Mouse (Mus musculus): ENCODE measurements at regions not wholly inside any gene's neighbourhood (a gene's known extent, or its start where the extent isn't known, plus 50 kb on each side); places are given as distances from the start of the nearest gene placed in this dataset.

DNA sequence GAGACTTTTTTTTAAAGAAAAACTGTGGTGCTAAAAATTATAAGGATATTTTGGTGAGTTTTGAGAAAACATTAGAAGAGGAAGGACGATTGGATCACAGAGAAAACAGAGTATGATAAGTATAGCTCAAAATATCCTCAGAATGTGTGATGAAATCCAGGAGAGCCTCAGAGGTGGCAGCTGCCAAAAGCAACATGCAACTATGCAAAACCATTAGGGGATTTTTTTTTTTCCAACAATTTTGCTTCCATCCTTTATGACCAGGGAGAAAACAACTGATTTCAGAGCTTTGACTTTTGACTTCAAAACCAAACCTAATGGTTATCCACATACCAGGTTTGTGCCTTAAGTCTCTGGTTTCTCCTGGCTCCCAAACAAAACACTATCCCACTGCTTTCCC is 267.4 kb upstream of the Erbb4 start:
- no peak for ATAC-seq

DNA sequence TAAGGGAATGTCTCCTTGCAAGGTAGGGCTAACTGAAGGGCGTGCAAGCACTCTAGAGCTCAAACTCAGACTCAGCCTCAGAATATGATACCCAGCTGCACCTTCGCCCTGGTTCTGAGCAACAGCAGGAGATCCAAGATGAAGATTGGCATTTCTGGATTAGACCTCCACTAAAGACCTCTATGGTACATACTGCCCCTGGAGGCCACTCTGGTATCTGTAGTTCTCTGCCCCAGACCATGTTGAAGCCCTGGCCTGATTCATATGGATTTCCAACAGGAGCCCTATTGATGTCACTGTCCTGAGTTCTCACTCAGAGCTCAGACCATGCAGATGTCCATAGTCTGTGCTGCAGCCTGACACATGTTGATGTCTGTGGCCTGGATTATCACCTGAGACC is 262.2 kb upstream of the Erbb4 start:
- no peak for ATAC-seq

- ATAC-seq, result no peak
Measured at GRCm38 (mm10) chr1:69367531-69367930, 259.7 kb upstream of the Erbb4 start.

DNA sequence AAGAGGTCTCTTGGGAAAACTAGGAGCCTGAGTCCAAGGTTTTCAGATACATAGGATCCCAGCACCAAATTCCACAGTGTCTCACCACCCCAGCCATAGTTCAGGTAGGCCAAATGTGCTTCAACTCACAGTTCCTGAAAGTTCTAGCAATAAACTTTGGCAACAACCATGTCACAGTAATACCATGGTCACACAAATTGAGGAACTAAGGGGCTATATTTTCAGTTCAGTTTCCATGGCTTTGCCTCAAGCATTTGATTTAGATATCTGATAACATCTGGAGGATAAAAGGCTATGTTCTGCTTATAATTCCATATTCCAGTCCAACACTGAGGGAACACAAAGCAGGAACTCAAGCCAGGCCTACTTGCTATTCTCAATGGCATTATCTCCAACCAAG is 256.2 kb upstream of the Erbb4 start:
- ATAC-seq, result no peak

- no peak for ATAC-seq
Measured at GRCm38 (mm10) chr1:69357548-69357947, 249.7 kb upstream of the Erbb4 start.

- ATAC-seq, result no peak
Measured at GRCm38 (mm10) chr1:69350417-69350816, 242.6 kb upstream of the Erbb4 start.

- no peak for ATAC-seq
Measured at GRCm38 (mm10) chr1:69349826-69350225, 242.0 kb upstream of the Erbb4 start.

DNA sequence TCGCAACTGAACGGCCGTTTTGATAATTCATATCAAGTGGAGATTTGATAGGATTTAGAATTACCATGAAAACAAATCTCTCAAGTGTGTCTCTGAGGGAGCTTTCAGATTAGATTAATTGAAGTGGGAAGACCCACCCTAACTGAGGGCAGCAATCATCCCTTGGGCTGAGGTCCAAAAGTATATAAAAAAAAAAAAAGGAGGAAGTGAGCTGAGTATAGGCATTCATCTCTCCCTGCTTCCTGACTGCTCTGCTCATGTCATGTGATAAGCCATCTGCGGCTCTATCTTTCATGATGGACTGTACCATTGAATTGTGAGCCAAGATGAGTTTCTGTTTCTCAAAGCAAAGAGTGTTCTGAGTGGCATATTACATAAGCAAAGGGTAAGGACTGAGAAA is 234.2 kb upstream of the Erbb4 start:
- no peak for ATAC-seq

DNA sequence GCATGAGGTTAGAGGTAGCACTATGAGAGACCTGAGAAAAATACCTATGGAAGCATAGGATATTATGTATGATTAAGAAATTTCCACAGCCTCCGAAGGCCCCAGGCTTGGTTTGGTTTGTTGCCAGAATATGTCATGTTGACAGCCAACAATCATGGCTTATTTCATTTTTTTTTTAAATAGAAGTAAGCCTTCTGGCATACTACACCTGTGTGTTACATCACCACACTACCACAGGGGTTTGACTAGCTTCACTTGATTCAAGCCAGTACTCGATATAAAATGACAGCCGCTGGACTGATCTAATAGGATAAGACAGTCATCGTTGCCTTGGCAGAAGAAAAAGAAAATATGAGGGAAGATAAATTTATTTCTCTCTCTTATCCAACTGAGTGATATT is 232.6 kb upstream of the Erbb4 start:
- ATAC-seq, result no peak

- peak; percentile 84 for ATAC-seq
Measured at GRCm38 (mm10) chr1:69331418-69332254, 223.8 kb upstream of the Erbb4 start.

- no peak for ATAC-seq
Measured at GRCm38 (mm10) chr1:69329399-69329798, 221.5 kb upstream of the Erbb4 start.

GRCm38 (mm10) chr1:69326711-69327110 is 218.9 kb upstream of the Erbb4 start:
- ATAC-seq, result no peak

- ATAC-seq, result no peak
Measured at GRCm38 (mm10) chr1:69319526-69319925, 211.7 kb upstream of the Erbb4 start.

DNA sequence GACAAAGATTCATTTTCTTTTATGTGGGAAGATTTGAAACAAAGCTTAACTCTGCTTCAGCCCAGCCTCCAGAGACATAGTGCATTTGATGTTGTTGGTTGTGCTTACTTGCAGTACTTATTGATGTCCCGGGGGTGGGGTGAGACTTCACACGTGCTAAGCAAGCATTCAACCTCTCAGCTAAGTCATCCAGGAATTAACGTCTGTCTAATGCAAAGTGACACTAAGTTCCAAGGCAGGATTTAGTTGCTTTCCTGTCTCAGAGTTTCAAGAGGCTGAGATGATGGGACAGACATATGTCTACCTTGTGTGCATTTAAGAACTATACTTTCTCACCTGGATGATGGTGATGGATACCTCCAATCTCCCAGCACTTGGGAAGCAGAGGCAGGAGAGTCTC is 189.0 kb upstream of the Erbb4 start:
- no peak for ATAC-seq

DNA sequence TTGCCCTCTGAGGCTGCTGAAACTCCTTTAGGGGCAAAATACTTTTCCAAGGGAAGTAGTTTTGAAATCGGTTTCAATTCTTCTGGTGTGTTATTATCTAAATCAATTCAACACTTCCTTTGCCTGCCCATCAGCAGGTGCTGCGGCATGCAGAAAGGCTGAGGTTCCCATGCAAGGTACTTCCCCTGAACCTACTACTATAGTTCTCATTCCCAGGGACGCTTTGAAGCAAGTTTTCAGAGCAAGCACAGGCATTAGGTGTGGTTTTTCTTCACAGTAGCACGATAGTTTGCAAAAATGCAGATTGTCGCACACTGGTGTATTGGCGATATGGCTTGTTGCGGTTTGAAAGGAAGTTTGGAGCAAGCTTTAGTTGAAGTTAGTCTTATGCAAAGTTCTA is 183.5 kb upstream of the Erbb4 start:
- peak; percentile 97 for ATAC-seq

DNA sequence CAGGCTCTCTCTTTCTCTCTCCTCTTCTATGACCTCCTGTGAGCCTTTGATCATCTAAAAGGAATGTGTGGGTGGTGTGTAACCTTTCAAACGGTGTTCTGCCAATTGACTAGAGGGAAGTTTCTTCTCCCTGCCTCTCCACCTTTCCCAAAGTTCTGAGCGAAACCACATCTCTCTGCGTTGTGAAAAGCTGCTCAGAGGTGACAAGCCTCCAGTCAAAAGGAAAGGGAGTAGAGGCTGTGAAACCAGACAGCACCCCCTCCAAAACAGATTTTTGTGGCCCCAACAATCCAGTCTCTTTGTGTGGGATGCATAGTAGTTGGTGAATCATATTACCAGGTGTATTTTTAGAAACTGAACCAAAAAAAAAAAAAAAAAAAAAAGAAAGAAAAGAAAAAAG is 178.5 kb upstream of the Erbb4 start:
- ATAC-seq, result no peak

DNA sequence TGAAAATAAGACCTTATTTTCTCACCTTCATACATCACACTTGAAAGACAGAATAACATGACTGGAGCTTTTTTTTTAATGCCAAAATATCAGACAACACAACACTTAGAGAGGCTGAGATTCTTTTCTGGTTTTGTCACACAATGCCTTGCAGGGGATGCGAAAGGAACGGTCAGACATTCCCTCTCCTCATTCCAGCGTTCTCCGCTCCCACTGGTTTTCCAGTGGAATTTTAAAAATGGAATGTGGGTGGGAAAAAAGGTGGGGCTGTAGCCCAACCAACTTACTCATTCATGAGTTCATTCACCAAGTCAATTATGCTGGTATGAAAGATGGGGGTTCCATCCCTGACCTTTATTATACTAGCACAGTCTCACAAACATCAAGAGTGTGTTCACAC is 169.6 kb upstream of the Erbb4 start:
- ATAC-seq, result no peak

GRCm38 (mm10) chr1:69247691-69248090 is 139.8 kb upstream of the Erbb4 start:
- no peak for ATAC-seq

DNA sequence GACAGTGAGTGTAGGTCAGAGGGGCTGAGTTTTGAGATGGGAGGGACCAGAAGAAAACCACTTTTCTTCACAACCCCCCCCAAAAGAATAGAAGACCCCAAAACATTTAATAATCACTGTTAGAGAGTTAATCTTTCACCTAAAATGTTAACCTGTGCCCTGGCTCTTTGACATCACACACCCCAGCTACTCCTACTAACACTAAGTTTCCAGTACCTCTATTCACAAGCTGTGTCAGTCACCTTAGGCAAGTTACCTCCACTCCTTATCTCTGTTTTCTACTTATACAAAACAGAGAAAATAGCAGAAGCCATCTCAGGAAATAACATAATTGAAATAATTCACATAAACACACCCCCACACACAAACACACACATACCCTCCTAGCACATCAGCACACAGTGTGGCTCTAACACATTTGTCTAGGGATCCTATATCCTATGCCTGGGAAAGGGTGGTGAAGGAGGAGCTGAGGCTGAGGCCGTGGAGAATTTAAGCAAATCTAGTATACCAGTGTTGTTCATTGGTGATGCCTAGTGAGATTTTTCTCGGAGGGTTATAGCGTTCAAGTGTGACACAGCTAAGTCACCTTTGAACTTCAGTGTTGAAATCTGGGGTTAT is 134.5 kb upstream of the Erbb4 start:
- ATAC-seq, result peak; percentile 27

DNA sequence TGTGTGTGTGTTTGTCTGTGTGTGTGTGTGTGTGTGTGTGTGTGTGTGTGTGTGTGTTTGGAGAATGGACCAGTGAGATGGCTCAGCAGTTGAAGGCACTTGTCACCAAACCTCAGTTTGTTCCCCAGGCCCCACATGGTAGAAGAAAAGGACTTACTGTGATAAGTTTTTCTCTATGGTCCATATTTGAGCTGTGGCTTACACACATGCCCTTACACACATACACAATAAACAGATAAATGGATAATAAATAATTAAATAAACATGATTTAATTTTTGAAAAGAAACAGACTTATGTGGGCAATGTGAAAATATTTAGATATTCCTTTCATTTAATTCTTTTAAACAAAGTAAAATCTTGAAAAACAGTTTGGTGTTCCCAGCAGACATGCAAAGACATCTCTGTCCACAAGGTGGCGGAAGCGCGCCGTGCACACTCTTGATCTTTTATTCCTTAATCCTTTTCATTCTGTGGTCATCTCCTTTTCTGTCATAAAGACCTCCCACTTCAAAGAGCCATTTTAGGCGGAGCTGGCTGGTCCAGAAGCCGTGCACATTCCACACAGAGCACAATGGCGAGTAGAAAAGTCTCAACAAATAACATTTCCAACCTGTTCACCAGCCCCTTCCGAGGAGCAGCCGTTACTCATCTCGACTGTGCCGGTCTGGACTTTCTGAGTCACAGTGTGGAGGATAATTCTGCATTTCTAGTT is 133.8 kb upstream of the Erbb4 start:
- ATAC-seq, result peak; percentile 81

GRCm38 (mm10) chr1:69227864-69228263 is 120.0 kb upstream of the Erbb4 start:
- ATAC-seq, result no peak

DNA sequence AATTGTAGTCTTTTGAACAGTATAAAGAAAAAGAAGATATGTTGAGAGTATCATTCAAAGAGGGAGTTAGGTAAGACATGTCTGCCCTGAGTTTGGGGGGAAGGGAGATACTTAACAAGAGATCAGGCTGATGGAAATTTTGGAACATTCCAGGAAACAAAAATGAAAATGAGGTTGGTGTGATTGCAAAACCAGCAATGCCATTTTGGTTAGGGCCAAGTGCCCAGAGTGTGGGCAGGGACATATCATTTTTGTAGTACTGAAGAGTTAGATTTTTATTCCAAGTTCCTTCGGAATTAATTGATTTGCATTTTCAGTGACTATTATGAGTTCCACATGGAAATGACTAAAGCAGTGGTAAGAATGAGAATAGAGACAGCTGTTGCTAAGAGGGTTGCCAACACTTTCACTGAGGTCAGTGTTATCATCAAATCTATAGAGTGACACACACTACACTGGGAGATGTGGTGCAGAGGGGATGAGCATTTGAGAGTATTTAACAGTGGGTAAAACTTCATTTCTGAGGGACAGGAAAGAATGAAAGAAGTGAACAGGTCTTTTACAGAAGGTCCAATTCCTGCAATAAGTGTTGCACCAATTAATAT is 105.1 kb upstream of the Erbb4 start:
- no peak for ATAC-seq

DNA sequence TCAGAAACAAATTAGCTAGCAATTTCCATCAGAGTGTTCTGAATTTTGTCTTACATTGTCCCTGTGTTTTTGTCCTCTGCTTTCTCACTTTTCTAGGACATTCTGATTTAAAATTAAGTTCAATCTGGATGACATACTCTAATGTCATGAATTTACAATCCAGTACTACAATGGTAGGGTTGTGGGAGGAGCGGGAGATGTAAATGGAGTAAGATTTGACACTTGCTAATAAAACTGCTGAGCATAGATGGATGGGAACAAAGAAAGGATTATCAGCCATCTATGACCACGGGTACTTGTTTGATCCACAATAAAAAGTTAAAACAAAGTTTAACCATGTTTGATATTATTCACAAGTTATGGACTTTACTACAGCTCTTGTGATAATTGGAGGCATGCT is 94.9 kb upstream of the Erbb4 start:
- ATAC-seq, result no peak
